Mouse (Mus musculus): ENCODE measurements at regions not wholly inside any gene's neighbourhood (a gene's known extent, or its start where the extent isn't known, plus 50 kb on each side); places are given as distances from the start of the nearest gene placed in this dataset.

DNA sequence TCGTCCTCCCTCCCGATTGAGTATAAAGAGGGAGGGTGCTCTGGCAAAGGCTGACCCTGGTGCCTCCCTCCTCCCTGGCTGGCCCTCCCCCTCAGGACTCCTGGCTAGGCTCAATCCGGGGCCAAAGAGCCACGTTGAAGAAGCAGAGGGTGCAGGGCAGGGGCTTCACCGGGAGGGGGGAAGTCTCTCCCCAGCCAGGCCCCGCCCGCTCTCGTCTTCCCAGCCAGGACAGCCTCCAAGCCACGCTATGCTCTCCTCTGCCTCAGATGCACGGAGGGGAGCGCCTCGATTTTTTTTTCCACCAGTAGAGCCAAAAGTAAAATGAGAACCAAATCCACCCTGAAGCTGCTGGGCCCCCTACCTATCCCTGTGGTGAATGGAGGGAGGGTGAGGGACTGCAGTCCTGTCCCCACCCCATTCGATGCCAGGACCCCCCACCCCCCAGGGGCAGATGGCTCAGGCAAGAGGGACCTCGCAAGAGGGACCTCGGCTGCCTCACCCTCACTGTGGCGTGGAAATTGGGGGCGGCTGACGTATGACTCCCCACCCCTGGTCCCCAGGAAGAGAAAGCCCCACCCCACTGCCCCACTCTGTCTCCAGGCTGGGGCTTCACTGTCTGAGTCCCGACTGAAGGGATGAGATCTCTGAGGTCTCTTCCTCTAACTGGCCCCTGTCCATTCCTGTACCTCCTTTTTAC lies 53.2 kb upstream of the Col1a1 start:
- no peak for DNase-seq (ENCODE audit: low spot score in 2 of 2)

DNA sequence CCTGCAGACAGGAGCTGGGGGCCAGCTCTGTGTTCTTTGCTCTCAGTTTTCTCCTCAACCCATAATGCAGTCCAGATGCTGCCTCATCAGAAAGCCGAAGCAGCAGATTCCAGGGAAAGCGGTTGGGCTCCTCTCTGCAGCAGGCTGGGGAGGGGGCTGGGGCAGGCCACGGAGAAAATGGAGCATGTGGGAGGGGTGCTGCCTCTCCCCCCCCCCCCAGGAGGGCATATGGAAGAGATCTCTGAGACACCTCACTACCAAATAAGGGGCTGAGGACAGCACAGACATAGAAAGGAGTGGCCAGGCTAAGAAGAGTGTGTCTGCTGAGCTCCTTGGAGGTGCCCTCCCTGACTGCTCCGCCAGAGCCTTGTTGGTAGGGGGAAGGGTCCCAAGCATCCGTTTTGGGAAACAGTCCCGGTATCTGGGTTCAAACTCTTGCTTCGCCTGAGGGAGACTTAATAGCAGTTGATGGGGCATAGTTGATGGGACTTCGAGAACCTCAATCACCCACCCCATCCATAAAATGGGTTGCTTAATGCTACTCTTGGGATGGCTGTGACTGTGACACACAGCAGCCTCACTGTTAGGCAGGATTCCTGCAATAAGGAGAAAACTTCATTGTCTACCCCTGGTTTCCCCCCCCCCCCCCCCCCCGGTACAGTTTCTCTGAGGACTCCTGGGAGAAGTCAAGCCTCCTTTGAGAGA lies 53.9 kb upstream of the Col1a1 start:
- DNase-seq (ENCODE audit: low spot score in 2 of 2): no peak

DNA sequence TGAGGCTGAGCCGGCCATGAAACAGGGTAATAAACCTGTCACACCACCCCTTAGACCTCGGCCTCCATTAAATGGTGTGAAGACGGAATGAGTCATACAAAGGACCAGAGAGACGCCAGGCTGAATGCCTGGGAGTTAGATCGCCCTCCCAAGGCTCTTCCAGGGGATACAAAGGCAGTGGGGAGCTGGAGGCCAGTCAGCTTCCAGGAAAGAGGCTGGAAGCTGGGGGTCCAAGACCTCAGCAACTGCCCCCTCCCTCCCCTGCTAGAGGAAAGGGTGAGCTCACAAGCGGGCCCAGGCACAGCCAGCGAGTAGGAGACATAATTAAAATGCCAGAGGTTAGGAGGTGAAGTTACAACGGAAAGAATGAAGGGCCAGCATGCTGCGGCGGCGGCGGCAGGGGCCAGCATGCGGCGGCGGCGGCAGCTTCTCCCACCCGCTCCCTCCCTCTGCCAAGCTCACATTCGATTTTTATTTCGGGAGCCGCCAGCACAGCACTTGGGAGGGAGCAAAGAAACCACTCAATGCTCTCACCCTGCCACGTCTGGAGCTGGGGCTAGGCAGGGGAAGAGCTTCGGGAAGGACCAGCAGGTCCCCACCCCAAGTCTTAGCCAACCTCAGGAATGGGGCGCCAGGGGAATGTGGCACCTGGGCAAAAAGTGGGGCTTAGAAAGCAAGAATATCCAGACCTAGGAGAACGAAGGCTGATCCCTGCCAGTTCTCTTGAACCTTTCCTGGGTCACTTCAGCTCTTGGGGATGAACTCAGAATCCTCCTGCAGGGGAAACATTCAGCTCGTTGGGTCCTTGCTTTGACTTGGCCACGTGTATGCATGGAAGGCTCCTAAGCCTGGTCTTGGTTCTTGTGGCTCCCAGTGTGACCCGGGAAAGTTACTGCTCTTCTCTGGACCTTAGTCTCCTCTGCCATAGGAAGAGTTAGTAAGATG lies 54.9 kb upstream of the Col1a1 start:
- no peak for DNase-seq (ENCODE audit: low spot score in 2 of 2)

- DNase-seq (ENCODE audit: low spot score in 2 of 2): no peak
These were observed 59.3 kb upstream of the Col1a1 start for GRCm38 (mm10) chr11:94876707-94877106.

GRCm38 (mm10) chr11:94875026-94875425 lies 61.0 kb upstream of the Col1a1 start:
- DNase-seq (ENCODE audit: low spot score in 2 of 2): no peak

GRCm38 (mm10) chr11:94874155-94874561 lies 61.9 kb upstream of the Col1a1 start:
- no peak for DNase-seq (ENCODE audit: low spot score in 2 of 2)

DNA sequence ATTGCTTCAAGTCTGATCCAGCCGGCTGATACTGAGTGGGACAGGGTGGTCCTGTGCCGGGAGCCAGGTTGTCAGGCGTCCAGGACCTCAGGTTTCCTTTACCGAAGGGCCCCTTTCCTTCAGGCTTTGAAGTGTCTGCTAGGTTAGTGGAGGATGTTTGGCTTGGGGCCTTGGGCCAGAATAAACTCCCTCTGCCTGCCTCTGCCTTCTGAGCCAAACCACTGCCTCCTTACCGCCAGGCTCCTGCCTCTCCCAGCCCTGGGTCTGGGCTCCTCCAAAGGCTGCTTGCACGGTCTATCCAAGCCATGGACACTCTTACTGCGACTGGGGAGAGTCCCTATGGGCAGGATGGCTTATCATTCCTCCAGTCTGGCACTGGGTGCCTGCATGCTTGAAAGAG lies 62.3 kb upstream of the Col1a1 start:
- no peak for DNase-seq (ENCODE audit: low spot score in 2 of 2)

GRCm38 (mm10) chr11:94872921-94873320 lies 63.1 kb upstream of the Col1a1 start:
- no peak for DNase-seq (ENCODE audit: low spot score in 2 of 2)

DNA sequence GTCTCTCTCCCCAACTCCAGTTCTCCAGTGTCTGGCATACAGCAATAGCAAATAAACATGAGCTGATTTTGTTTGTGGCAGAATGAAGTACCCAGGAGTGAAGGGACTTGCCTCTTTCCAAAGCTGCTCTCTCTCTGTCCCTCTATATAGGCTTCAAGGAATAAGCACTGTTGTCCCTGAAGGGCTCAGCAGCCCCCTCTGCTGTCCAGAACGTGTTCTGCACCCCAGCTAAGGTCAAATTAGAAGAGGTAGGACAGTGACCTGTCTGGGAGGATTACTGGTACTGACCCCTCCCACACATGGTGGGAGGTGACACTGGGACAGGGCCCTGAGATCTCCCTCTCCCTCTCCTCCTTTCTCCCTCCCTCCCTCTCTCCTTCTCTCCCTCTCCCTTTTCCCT lies 65.7 kb upstream of the Col1a1 start:
- peak in 1 of 2 experiments; percentile 43 for DNase-seq (ENCODE audit: low spot score in 2 of 2)

DNA sequence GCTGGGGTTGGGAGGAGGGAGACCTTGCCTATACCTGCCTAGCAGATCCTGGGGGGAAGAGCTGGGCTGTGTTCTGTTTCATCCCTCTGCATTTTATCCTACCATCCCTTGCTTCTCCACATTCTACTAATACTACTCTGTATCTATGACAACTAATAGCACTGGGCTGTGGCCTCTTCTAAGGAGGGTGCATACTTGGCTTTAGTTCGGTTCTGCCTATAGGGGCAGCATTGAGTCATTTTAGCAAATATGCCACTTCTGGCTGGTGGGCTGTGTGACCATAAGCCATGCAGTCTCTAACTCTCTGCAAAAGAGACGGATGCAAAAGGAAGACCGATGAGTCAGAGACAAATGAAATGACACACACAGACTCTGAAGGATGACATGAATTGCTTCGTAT lies 66.2 kb upstream of the Col1a1 start:
- peak in 1 of 2 experiments; percentile 27 for DNase-seq (ENCODE audit: low spot score in 2 of 2)

DNA sequence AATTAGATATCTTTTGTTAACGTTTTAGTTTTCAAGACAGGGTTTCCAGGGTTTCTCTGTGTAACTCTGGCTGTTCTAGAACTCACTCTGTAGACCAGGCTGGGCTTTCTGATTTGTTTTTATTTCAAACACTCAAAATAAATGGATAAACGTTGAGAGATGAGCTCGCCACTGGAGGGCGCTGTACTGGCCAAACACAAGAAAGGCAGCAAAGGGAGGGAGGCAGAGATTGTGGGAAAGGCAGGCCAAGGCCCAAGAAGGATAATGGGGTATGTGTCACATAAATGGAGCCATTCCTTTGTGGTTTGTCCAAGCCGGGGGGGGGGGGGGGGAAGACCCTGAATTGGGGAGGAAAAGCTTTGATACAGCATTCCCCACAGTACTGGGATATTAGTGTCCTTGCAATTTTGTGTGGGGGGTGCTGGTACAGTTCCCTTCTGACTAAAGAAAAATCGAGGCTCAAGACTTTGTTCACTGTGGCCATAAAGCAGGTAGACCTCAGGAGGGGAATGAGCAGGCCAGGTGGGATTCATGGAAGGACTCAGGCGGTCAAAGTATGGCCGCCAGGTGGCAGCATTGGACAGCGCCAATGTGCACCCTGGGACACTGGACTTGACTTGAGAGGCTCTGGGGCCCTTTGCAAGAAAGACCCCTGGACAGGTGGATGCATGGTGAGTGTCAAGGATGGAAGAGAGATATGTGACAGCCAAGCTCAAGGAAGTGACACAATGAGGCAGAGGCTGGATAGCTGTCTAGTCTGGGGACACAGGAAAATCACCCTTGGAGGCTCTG lies 69.7 kb upstream of the Col1a1 start:
- DNase-seq (ENCODE audit: low spot score in 2 of 2): peak; percentile 16 to 67

DNA sequence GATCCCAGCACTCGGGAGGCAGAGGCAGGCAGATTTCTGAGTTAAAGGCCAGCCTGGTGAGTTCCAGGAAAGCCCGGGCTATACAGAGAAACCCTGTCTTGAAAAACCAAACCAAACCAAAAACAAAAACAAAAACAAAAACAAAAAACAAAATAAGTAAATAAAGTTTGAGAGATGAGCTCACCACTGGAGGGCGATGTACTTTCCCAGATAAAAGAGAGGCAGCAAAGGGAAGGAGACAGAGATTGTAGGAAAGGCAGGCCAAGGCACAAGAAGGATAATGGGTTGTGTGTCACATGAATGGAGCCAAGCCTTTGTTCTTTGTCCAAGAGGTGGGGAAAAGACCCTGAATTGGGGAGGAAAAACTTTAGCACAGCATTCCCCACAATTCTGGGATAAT lies 67.6 kb upstream of the Tmem92 start:
- no peak for DNase-seq (ENCODE audit: low spot score in 2 of 2)

DNA sequence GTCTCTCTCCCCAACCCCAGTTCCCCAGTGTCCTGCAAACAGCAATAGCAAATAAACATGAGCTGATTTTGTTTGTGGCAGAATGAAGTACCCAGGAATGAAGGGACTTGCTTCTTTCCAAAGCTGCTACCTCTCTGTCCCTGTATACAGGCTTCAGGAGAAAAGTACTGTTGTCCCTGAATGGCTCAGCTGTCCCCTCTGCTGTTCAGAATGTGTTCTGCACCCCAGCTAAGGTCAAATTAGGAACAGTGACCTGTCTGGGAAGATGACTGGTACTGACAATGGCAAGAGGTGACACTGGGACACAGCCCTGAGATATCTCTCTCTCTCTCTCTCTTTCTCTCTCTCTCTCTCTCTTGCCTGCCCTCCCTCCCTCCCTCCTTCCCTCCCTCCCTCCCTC lies 56.6 kb upstream of the Tmem92 start:
- DNase-seq (ENCODE audit: low spot score in 2 of 2): no peak

- peak in 1 of 2 experiments; percentile 36 for DNase-seq (ENCODE audit: low spot score in 2 of 2)
These were observed 55.6 kb upstream of the Tmem92 start for GRCm38 (mm10) chr11:94838140-94838539.

DNA sequence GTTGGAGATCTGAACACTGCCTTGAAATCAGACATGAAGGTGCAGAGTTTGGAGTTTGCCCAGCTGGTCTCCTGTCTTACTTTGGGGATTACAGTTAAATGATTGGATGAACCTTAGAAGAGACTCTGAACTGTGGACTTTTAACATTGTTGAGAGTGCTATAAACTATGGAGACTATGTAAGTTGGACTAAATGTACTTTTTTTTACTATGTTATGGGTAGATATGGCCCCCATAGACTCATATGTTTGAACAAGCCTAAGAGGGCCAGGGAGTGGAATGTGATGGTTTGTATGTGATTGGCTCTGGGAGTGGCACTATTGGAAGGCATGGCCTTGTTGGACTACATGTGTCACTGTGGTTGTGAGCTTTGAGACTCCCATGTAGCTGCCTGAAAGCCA lies 53.8 kb upstream of the Tmem92 start:
- no peak for DNase-seq (ENCODE audit: low spot score in 2 of 2)

DNA sequence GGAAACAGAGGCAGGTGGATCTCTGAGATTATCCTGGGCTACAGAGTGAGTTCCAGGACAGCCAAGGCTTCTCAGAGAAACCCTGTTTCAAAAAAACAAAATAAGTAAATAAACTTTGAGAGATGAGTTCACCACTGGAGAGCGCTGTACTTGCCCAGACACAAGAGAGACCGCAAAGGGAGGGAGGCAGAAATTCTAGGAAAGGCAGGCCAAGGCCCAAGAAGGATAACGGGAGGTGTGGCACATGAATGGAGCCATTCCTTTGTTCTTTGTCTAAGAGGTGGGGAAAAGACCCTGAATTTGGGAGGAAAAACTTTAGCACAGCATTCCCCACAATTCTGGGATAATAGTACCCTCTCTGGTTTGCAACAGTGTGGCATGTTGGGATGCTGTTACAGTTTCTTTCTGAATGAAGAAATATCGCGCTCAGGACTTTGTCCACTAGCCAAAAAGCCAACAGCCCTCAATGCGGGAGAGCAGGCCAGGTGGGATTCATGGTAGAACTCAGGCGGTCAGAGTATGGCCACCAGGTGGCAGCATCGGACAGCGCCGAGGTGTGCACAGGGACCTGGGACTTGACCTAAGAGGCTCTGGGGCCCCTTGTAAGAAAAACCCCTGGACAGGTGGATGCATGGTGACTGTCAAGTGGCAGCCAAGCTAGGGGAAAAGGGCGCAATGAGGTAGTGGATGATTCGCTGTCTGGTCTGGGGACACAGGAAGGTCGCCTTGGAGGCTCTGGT lies 49.9 kb upstream of the Tmem92 start:
- DNase-seq (ENCODE audit: low spot score in 2 of 2): peak; percentile 16 to 76
